Mouse (Mus musculus) neural tube, embryonic 15.5 days (tissue): ENCODE data around the gene Arhgap21. TPM values are rescaled to one million over a fixed set of nuclear protein-coding genes. Genes with fewer than 3 reads are reported as not detected.

ENCODE experiments used
- ATAC-seq: fragments of 200-750 bp; cut with Nextera tagmentation; 2 replicates; pipeline ENCODE4 v1.8.0; 2017; ENCODE audit warnings: mild to moderate bottlenecking, moderate TSS enrichment, moderate library complexity; ENCODE audit not compliant: low FRiP score
- H3K27ac ChIP-seq: fragments of 300-500 bp; sonication (generic); replicated peaks from 2 replicates; pipeline ENCODE4 v1.5.1; 2015; ENCODE audit warnings: mild to moderate bottlenecking, inconsistent platforms
- H3K27me3 ChIP-seq: fragments of 300-500 bp; sonication (generic); replicated peaks from 2 replicates; pipeline ENCODE4 v1.6.1; 2015; ENCODE audit warnings: inconsistent platforms
- H3K36me3 ChIP-seq: fragments of 300-500 bp; sonication (generic); 2 replicates; pipeline ENCODE4 v1.6.1; 2015; ENCODE audit warnings: inconsistent platforms
- H3K4me1 ChIP-seq: fragments of 300-500 bp; sonication (generic); 2 replicates; pipeline ENCODE4 v1.6.1; 2015; ENCODE audit warnings: inconsistent platforms
- H3K4me2 ChIP-seq: fragments of 300-500 bp; sonication (generic); 2 replicates; pipeline ENCODE4 v1.6.1; 2015; ENCODE audit warnings: inconsistent platforms, mild to moderate bottlenecking, moderate library complexity
- H3K4me3 ChIP-seq: fragments of 300-500 bp; sonication (generic); replicated peaks from 2 replicates; pipeline ENCODE4 v1.5.1; 2015; ENCODE audit warnings: mild to moderate bottlenecking, inconsistent platforms
- H3K9ac ChIP-seq: fragments of 300-500 bp; sonication (generic); replicated peaks from 2 replicates; pipeline ENCODE4 v1.6.1; 2015; ENCODE audit warnings: mild to moderate bottlenecking, inconsistent platforms
- H3K9me3 ChIP-seq: fragments of 300-500 bp; sonication (generic); replicated peaks from 2 replicates; pipeline ENCODE4 v1.6.1; 2016; ENCODE audit warnings: inconsistent platforms
- WGBS: fragments of 180-500 bp; shearing (Covaris S2); methylation state at CpG from one replicate; pipeline ENCODE4 v1.1.7; 2015; ENCODE audit warnings: mixed read lengths; 5-methylcytosine and 5-hydroxymethylcytosine counted together
- polyA plus RNA-seq: library from polyadenylated mRNA; unstranded; fragments of >200 nt; fragmentation: Nextera tagmentation; extraction: Ambion mirVana; gene quantifications from 2 replicates; pipeline ENCODE4 v1.2.1, GENCODE M21; 2015

The Arhgap21 gene
- polyA plus RNA-seq, 1 experiment from 2014 or later = 27.6 TPM

- no peak for ATAC-seq
- Histone ChIP-seq H3K27ac (no peak overlapping the region), H3K36me3 (peaks cover 11% of the 10 kb centered on the region; the same call in 1 of the 2 replicates), H3K4me3 (no peak overlapping the region), H3K9me3 (no peaks in the 10 kb centered on the region), H3K4me2 (no peak overlapping the region), H3K4me1 (peaks cover 3% of the 10 kb centered on the region; the same call in 1 of the 2 replicates), H3K9ac (no peak overlapping the region), H3K27me3 (no peaks in the 10 kb centered on the region)
- WGBS = 45% methylated on average over 2 of the region's 2 CpGs
Observed at GRCm38 (mm10) chr2:20869212-20869965, 99.3 kb downstream of the Arhgap21 start.

DNA sequence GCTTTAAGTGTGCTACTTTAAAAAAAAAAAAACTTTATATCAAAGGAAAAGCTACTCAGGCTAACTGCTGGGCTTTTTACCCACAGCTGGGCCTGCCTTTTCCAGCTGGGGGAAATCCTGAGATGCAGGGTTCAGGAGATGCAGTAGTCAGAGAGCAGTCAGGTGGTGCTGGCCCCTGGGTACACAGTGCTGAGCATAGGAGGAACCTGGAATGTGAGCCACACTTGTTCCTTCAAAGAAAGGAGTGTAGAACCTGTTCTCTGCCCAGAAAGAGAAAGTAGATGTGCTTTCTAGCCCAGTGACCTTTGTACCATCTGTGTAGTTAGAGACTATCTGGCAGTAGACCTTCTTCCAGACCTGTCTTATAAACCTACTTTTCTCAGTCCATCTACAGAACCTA lies 100.6 kb downstream of the Arhgap21 start:
- Histone ChIP-seq H3K9me3 (no peaks in the 10 kb centered on the region), H3K9ac (no peak overlapping the region), H3K27me3 (no peaks in the 10 kb centered on the region), H3K36me3 (peaks cover 16% of the 10 kb centered on the region), H3K4me3 (no peak overlapping the region), H3K4me2 (no peak overlapping the region), H3K4me1 (peaks cover 3% of the 10 kb centered on the region; the same call in 1 of the 2 replicates), H3K27ac (no peak overlapping the region)
- no peak for ATAC-seq

DNA sequence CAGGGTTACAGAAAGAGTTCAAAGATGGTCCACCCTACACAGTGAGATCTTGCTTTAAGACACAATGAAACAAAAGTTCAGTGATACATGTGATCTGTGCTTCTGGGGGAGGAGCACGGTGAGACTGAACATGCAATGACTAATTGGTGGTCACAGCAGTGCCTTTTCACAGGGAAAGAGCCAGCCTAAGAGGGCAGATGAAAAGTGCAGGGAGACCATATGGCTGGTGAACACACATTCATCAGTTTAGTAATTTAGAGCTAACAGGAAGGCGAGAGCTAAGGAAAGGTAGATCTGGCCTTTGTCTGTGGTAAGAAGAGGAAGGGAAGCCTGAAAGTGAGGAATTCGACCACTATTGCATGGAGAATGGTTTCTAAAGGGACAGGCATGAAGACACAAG lies 102.9 kb downstream of the Arhgap21 start:
- H3K4me3 ChIP-seq = no peak overlapping the region
- H3K9me3 ChIP-seq = no peaks in the 10 kb centered on the region
- H3K4me2 ChIP-seq = no peak overlapping the region
- no peak for ATAC-seq
- H3K4me1 ChIP-seq = peaks cover 3% of the 10 kb centered on the region; the same call in 1 of the 2 replicates
- H3K27ac ChIP-seq = no peak overlapping the region
- H3K27me3 ChIP-seq = no peaks in the 10 kb centered on the region
- H3K36me3 ChIP-seq = peaks cover 35% of the 10 kb centered on the region
- WGBS = 64% methylated on average over 3 of the region's 3 CpGs
- H3K9ac ChIP-seq = no peak overlapping the region

- Histone ChIP-seq H3K4me3 (no peak overlapping the region), H3K36me3 (peaks cover 45% of the 10 kb centered on the region), H3K9me3 (no peaks in the 10 kb centered on the region), H3K27ac (no peak overlapping the region), H3K9ac (no peak overlapping the region), H3K27me3 (no peaks in the 10 kb centered on the region), H3K4me2 (no peak overlapping the region), H3K4me1 (peaks cover 3% of the 10 kb centered on the region; the same call in 1 of the 2 replicates)
- 88% methylated on average over 2 of the region's 2 CpGs for WGBS
- no peak for ATAC-seq
Observed at GRCm38 (mm10) chr2:20864569-20864968, 104.1 kb downstream of the Arhgap21 start.

DNA sequence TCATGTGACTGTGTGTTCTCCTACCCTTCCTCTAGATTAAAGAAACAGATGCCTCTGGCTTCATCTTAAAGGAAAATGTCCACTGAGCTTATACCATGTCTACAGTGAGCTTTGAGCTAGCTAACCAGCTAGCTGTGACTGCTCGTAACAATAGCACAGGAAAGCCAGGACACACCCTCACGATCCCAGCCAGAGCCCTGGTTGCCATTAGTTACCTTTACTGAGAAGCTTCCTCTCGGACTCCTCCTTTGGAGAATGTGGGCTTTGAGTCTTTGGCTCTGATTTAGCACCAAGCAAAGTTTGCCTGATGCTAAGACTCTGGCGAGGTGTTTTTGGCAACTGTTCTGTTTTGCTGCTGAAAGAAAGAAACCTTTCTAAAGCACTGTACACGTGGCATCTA lies 107.9 kb downstream of the Arhgap21 start:
- no peak overlapping the region for H3K4me2 ChIP-seq
- H3K27ac ChIP-seq = no peak overlapping the region
- no peak for ATAC-seq
- WGBS = 69% methylated on average over 5 of the region's 5 CpGs
- peaks cover 73% of the 10 kb centered on the region for H3K36me3 ChIP-seq
- H3K9me3 ChIP-seq = no peaks in the 10 kb centered on the region
- H3K27me3 ChIP-seq = no peaks in the 10 kb centered on the region
- no peaks in the 10 kb centered on the region for H3K4me1 ChIP-seq
- no peak overlapping the region for H3K4me3 ChIP-seq
- no peak overlapping the region for H3K9ac ChIP-seq

DNA sequence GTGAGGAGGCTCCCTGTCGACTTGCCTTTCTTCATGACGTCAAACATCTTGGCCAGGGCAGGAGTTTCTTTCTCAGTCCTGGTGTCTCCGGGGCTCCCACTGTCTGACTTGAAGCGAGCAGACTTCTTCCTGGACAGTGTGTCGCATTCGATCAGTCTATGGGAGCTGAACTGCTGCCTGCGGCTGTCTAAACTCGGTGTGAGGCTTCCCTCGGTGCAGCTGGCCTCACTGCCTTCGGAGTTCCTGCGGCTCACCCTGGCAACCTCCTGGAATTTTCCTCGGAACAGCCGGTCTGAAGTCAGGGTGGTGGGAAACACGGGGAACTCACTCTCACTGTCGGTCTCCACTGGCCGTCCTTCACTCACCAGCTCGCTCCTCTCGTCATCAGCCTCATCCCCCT lies 119.3 kb downstream of the Arhgap21 start:
- Histone ChIP-seq H3K36me3 (peaks cover 65% of the 10 kb centered on the region), H3K9me3 (no peaks in the 10 kb centered on the region), H3K4me1 (no peaks in the 10 kb centered on the region), H3K9ac (no peak overlapping the region), H3K27me3 (no peaks in the 10 kb centered on the region), H3K4me3 (no peak overlapping the region), H3K27ac (no peak overlapping the region), H3K4me2 (no peak overlapping the region)
- 74% methylated on average over 18 of the region's 18 CpGs for WGBS
- ATAC-seq = no peak

- Histone ChIP-seq H3K36me3 (no peaks in the 10 kb centered on the region), H3K4me1 (peaks cover 8% of the 10 kb centered on the region; the same call in 1 of the 2 replicates), H3K9ac (no peak overlapping the region), H3K4me3 (no peak overlapping the region), H3K4me2 (no peak overlapping the region), H3K9me3 (no peaks in the 10 kb centered on the region; the same call in 1 of the 2 replicates), H3K27me3 (no peaks in the 10 kb centered on the region), H3K27ac (no peak overlapping the region)
- WGBS = 46% methylated on average over 3 of the region's 3 CpGs
- no peak for ATAC-seq
Observed at GRCm38 (mm10) chr2:20831608-20832406, 136.9 kb downstream of the Arhgap21 start.

GRCm38 (mm10) chr2:20830882-20831281 lies 137.8 kb downstream of the Arhgap21 start:
- Histone ChIP-seq H3K4me3 (no peak overlapping the region), H3K36me3 (no peaks in the 10 kb centered on the region), H3K9ac (no peak overlapping the region), H3K4me1 (peaks cover 8% of the 10 kb centered on the region; the same call in 1 of the 2 replicates), H3K4me2 (no peak overlapping the region), H3K27ac (no peak overlapping the region), H3K9me3 (no peaks in the 10 kb centered on the region), H3K27me3 (no peaks in the 10 kb centered on the region)
- ATAC-seq = peak; percentile 55; the same call in 1 of the 2 replicates
- WGBS = 57% methylated on average over 3 of the region's 3 CpGs

DNA sequence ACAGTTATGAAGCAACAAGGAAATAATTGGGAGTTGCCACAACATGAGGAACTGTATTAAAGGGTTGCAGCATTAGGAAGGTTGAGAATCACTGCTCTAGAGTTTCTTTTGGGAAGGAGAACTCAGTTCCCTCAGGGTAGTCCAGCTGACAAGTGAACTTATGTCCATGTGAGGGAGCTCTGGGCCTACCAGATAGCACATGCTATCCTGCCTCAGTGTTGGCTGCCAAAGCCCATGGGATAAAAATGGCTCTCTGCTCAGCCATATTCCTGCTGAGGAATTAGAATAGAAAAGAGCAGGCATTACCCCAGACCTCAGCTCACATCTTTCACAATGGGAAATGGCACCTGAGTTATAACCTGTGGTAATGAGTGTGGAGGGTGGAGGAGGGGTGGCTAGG lies 142.4 kb downstream of the Arhgap21 start:
- no peak for ATAC-seq
- Histone ChIP-seq H3K4me2 (no peak overlapping the region), H3K4me3 (no peak overlapping the region), H3K27ac (no peak overlapping the region), H3K36me3 (no peaks in the 10 kb centered on the region), H3K9ac (no peak overlapping the region), H3K27me3 (no peaks in the 10 kb centered on the region), H3K9me3 (no peaks in the 10 kb centered on the region), H3K4me1 (peaks cover 7% of the 10 kb centered on the region; the same call in 1 of the 2 replicates)

DNA sequence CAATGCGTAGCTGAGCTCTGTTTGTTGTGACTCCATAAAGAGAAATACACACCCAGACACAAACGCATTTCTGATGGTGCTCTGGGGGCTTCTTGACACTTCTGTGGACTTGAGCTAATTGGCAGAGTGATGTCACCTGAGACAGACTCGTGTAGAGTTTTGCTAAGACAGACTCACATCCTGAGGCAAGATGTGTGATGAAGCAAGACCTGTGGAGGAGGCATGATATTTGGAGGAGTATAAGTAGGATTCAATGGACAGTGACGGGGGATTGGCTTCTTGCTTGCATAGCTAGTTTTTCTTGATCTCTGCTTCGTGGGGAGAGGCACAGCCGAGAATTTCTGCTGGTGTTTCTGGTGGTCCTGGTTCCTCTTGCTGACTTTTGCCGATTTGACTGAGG lies 150.5 kb downstream of the Arhgap21 start:
- Histone ChIP-seq H3K27ac (no peak overlapping the region), H3K36me3 (no peaks in the 10 kb centered on the region), H3K4me2 (no peak overlapping the region), H3K9ac (no peak overlapping the region), H3K4me1 (no peaks in the 10 kb centered on the region), H3K27me3 (no peaks in the 10 kb centered on the region), H3K4me3 (no peak overlapping the region), H3K9me3 (no peaks in the 10 kb centered on the region)
- 80% methylated on average over 7 of the region's 7 CpGs for WGBS
- ATAC-seq = no peak

DNA sequence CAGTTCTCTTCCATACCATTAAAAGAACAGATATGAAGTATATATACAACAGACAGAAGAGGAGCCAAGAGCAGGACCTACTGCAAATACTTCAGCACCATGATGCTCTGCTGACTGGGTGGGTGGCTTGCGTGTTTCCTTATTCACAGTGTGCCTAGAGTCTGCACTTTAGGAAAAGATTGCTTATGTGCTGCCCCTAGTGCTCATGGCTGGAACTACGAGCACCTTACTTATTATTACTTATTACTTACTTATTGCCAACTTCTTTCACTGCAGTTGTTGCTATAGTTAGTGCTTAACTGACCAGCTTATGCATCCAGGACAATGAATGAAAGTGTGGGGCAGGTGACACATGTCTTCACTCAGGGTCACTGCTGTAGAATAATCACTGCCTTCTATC lies 154.7 kb downstream of the Arhgap21 start:
- Histone ChIP-seq H3K4me1 (no peaks in the 10 kb centered on the region), H3K27me3 (no peaks in the 10 kb centered on the region), H3K9ac (no peak overlapping the region), H3K4me3 (no peak overlapping the region), H3K36me3 (no peaks in the 10 kb centered on the region), H3K4me2 (no peak overlapping the region), H3K9me3 (no peaks in the 10 kb centered on the region), H3K27ac (no peak overlapping the region)
- ATAC-seq = no peak
- 92% methylated on average over 2 of the region's 2 CpGs for WGBS

DNA sequence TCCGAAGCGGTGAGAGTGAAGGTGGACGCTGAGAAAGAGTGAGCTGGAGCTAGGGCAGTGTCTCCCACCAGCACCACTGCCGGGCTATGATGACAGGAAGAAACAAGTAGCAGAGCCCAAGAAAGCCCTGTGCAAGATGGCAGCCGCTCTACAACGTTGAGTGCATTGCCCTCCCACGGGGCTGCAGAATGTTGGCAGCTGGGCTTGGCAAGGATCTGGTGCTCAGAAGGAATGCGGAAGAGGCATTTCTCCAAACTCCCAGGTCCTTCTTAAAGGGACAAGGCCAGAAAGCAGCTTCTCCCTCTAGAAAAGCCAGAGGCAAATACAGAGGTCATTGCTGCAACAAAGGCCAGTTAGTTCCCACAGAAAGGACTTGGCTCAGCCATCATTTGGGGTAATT lies 157.2 kb downstream of the Arhgap21 start:
- Histone ChIP-seq H3K27ac (no peak overlapping the region), H3K4me2 (no peak overlapping the region), H3K36me3 (no peaks in the 10 kb centered on the region), H3K4me1 (no peaks in the 10 kb centered on the region), H3K9ac (no peak overlapping the region), H3K9me3 (no peaks in the 10 kb centered on the region), H3K27me3 (no peaks in the 10 kb centered on the region), H3K4me3 (no peak overlapping the region)
- WGBS = 80% methylated on average over 8 of the region's 8 CpGs
- no peak for ATAC-seq
